Mouse (Mus musculus) thymus, postnatal 0 days (tissue): Measurements from ENCODE around the gene Atp1a2. TPM values are rescaled to one million over a fixed set of nuclear protein-coding genes. Genes with fewer than 3 reads are reported as not detected.

ENCODE experiments used
- DNase-seq: peaks from one replicate; pipeline ENCODE4 v3.0.0-alpha.2; 2015; ENCODE audit warnings: low spot score
- polyA plus RNA-seq: library from polyadenylated mRNA; unstranded; fragments of >200 nt; fragmentation: Nextera tagmentation; extraction: Ambion mirVana; gene quantifications from 2 replicates; pipeline ENCODE4 v1.2.1, GENCODE M21; 2015

Atp1a2 gene
- polyA plus RNA-seq = 0.71 and 0.82 TPM in 2 replicates

DNA sequence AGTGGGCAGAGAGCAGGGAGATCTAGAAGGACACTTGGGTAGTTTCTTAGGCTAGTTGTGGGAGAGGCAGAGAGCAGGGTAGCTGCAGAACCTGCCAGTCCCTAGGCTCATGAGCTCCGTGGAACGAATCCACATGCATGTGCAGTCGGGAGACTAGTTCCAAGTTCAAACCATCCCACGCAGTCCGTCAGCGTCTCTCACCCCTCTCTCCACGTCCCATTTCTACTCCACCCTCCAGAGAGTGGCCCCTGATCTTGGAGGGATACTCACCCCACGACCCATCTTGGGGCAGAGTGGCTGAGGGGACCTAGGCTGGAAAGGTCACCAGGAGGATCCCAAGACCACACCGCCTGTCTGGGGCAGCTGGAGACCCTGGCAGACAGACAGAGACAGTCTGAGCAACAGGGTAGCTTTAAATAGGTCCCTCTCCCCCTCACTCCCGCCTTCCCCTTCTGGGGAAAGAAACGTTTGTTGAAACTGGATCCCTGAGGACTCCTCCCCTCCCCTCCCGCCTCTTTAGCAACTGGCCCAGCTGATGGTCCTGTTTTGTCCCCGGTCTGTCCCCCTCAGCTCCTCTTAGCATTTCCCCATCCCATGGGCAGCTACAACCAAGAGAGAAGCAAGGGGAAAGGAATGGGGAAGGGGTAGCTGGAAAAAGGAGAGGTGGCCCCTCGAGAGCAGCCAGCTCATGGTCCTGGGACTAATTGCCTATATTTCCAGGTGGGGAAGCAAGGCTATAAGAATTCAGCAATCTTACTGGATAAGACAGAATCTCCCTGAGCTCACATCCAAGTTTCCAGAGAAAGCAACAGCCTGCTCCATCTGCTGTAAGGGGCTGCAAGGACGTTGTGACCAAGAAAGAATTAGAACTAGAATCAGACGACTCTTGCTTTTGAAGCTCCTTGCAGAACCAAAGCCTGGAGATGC lies at the start of gene Atp1a2:
Gene Atp1a2 (minus strand): TSS at position 454 of the 927 bp plus-strand sequence.
- DNase-seq = no peak

DNA sequence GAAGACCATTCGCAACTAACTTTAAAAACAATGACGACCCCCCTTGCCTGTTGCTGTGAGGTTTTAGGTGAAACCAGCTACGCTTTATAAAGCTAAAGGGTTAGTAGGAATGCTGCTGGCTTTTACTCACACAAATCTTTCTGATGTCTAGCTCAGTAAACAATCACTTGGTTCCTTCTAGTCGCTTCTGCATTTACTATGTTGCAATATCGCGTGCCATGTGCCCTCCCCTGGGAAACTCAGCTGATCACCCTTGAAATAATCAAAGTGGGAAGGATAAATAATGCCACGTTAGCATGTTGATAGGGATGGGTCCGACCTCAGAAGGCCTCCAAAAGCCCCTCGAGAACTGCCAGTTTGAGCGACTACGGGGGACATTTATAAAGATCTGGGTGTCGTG lies 49.5 kb upstream of the Atp1a2 start:
- DNase-seq = no peak

DNA sequence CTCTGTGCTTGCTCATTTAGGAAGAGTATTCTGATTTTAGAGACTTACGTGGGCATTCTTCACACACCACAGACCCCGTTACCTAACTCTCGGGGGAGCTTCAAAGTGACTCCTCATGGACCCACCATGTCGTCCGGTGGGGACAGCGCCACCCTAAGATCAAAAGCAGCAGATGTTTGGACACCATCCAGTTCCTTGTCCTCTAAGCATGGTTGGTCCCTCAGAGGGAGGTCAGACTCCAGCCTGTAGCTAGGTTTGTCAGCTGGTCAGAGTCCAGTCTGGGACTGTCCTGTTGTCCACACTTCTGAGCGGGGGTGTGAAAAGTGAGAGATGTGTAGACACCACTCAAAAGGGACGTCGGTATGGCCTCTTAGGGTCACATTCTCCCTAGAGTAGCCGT lies 48.8 kb upstream of the Atp1a2 start:
- no peak for DNase-seq

DNA sequence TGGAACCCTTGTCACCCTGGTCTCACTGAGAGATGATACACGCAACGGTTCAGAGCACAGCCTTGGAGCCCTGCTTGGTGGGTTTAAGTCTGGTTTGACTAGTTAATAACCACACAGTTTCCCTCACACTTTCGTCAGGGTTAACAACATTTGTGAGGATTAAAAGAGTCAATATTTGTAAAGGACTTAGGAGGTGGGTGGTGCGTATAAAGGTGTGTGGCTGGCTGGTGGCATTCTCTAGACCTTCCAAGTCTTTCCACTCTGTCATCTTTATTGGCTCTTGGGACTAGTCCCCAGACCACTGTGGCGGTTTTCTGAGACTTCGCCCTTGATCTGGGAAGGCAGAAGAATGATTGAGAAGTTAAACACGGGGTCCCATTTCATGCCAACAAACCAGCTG lies 47.0 kb upstream of the Atp1a2 start:
- no peak for DNase-seq

DNA sequence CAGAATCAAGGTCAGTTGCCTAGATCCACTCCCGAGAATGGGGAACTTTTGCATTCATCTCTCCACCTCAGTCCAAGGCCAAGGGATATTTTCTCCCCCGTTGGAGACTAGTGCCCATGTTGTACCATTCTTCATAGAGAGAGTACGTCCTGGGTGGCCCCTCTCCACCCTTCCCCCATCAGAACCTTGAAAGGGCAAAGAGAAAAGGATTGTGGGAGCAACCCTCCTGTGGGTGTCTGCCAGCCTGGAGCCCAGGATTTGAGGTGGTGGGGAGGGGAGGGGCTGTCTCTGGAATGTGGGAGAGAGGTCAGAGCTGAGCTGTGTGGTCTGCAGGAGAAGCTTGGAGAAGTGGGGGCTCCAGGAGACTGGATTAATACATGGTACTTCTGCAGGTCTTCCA lies 46.0 kb upstream of the Atp1a2 start:
- DNase-seq = no peak

DNA sequence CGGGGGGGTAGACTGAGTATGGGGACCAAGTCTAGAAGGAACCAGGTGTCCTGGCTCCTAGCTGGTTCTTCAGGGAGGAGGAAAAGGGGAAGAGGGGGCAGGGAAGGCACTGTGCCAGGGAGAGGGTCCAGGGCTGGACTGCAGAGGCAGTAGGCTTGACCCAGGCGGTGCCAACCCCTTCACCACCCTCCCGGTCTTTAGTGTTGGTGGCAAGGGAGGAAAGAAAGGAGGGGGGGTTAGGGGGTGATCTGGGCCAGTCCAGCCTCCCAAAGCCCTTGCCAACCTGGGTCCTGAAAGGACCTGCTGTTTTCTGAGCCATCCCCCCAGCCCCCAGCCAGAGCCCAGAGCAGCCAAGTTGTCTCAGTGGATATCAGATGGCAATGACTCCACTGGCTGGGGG lies 44.9 kb upstream of the Atp1a2 start:
- DNase-seq = no peak

DNA sequence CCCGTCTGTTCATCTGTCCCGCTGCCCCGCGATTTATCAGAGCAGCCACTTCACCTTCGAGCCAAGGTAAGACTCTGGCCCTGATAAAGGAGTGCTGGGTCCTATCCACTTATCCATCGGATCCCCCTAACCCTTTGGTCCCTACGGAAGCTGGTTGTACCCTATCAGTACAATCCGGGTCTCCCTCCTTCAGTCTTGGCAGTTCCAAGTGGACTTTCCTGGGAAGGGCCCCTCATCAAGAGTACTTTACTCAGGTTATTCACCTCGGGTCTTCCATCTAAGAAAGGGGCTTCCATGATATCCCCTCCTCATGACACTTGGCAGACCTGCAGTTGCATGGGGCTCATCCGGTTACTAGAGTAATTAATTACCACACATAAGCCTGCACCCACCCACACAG lies 43.5 kb upstream of the Atp1a2 start:
- DNase-seq = no peak

DNA sequence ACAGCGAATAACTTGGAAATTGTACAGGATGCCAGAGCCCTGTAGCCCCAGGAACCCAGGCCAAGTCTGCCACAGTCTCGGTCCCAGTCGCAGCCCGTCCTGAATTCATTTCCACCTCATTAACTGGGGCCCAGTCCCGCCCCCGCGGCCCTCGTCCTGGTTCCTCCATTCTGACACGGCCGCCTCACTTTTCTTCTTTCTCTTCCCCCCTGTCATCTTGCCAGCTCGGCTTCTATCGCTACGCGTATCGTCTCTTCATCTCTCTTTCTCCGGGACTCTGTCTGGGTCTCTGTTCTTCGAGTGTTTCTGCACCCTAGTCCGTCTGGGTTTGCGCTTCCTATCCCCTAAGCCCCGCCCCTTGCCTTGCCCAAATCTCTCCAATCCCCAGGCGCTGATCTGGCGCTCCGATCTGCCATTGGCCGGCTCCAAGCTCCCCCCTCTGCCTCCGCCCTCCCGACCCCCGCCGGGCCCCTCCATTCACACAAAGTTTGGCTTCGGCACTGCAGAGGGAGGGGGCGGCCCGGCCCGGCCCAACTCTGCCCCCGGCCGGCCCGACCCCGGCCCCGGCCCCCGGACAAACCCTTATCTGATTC lies 43.0 kb upstream of the Atp1a2 start, which contains the start of gene Kcnj10:
Gene Kcnj10 (plus strand): TSS at position 482 of the 593 bp plus-strand sequence.
- peak; percentile 81 for DNase-seq

DNA sequence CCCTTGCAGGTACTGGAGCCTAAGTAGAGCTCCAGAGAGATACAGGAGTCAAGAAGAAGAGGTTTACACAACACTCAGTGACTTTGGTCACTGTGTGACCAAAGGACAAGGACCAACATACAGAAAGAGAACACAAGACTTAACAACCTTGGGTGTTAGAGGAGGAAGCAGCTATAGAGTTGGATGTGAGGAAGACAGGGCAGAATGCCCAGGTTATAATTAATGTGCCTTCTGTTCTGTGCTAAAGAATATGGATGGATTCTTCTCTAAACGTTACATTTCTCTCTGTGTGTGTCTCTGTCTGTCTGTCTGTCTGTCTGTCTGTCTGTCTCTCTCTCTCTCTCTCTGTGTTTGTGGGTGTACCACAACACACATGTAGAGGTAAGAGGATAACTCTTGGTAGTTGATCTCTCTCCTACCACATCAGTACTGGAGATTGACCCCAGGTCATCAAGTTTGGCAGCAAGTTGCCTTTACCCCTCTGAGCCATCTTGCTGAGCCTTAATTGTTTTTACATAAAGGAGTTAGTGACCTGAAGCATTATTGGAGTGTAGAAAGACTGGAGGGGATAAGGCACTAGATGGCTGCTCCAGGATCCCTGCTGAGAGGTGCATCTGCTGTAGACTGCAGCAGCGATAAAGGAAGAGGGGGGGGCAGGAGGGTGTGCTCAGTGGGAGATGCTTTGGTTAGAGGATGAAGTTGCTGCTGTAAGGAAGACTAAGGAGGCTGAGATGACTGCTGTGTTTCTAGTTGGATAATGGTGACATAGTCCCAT lies 39.7 kb upstream of the Atp1a2 start:
- DNase-seq = no peak

DNA sequence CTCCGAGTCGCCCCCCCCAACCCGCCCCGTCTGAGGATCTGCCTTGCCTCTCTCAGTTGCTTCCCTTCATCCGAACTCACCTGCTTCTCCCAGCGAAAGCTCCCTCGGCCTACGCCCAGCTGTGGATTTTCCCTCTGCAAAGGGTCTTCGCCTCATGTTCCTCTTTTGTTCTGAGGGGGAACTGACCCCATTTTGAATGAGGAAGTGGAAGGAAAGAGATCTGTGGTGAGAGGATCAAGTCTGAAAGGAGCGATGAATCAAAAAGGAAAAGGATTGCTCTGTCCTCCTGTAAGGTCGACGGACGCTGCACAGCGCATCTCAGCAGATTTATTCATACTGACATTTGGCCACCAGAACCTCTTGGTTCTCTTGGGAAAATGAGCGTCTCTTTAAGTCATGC lies 37.9 kb upstream of the Atp1a2 start:
- no peak for DNase-seq

DNA sequence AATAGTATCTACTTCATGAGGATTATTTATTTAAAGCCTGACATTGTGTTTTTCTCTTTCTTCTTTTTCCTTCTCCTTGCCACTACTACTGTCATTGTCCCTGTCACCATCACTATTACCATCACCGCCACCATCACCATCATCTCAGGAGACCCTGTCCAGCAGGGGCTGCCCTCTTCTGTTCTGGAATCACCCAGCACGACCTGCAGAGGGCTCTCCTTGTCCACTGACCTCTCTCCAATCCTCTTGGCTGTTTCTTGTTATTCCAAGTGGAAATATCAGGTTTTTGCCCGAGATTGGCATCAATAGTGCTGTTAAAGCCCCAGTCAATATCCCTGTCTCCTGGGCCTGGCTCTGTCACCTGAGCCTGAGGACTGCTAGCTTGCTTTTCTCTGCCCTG lies 35.6 kb upstream of the Atp1a2 start:
- no peak for DNase-seq

DNA sequence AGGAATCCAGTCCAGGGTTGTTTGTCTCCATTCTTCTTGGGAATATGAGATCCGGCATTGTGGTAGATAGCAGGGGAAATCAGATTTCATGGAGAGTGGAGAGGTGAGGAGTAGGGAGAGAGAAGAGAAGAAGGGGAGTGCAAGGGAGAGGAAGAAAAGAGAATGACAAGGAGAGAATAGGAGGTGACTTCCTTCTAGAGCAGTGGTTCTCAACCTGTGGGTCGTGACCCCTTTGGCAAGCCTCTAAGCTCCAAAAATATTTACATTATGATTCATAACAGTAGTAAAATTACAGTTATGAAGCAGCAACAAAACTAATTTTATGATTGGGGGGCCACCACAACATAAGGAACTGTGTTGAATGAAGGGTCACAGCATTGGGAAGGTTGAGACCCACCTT lies 35.1 kb upstream of the Atp1a2 start:
- DNase-seq = no peak

DNA sequence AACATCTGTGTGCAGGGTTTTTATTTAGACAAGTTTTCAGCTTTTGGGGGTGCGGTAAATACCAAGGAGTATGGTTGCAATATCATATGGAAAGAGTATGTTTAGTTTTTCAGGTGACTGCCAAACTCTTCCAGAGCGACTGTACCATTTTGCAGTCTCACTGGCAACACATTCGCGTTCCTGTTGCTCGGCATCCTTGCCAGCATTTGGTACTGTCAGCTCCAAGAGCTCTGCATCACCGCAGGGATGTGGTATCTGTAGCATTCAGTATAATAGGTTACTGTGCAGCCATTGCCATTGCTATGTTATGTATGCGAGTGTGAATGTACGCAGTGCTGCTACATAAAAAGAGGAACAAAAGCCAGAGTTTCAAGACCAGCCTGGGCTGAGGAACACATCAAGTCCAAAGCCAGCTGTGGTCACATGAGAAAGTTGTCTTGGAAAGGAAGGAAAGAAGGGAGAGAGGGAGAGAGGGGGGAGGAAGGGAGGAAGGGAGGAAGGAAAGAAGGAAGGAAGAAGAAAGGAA lies 33.6 kb upstream of the Atp1a2 start:
- no peak for DNase-seq

DNA sequence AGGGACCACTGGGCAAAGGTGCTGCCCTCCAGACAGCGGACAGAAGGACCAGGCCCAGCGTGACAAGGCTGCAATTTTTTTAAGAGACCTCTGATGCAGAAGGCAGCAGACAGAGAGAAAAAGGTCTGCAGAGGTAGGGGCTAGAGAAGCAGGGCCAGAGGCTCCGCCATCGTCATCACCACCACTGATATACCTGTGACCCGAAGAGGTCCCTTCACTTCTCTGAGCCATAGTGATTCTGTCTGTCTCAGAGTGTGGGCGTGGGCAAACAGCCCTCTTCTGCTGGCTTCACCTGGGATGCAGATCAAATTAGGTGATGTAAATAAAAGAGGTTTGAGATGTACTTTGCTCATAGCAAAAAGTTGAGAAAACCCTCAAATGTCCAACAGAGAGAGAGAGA lies 31.8 kb upstream of the Atp1a2 start:
- DNase-seq = no peak

DNA sequence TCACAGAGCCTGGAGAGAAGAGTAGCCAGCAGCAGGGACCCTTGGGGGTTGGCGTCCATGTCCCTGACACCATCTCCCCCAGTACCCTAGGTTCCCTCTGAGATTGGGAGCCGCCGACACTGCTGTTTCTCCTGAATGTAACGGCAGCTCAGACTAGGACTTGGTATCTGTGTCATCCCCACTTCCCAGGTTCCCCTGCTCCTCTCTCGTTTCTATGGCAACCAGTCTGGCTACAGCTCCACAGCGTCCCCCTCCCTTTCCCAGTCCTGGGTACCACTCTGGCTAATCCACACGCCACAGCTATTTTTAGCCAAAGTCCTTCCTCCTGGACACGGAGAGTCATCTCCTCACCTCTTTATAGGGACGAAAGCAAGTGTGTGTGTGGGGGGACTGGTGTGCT lies 31.3 kb upstream of the Atp1a2 start, which contains the start of gene Kcnj9:
Gene Kcnj9 (minus strand): TSS at position 188 of the 400 bp plus-strand sequence.
- DNase-seq = no peak

DNA sequence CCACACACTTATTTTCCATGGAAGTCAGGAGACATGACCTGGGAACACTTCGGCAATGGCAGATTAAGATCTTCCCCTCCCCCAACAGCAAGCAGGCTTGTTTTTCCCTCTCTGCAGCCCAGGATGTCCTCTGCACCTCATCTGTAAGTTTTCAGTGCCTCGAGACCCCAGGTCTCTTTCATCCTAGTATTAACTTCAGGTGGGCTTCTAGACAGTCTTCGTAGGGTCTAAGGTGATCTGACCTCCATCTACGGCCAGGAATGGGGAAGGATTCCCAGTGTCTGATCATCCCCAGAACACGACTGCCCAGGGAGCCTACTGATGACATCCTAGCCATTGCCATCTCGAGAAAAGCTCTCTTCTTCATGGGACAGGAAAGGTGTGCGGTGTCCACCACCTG lies 30.6 kb upstream of the Atp1a2 start:
- no peak for DNase-seq

DNA sequence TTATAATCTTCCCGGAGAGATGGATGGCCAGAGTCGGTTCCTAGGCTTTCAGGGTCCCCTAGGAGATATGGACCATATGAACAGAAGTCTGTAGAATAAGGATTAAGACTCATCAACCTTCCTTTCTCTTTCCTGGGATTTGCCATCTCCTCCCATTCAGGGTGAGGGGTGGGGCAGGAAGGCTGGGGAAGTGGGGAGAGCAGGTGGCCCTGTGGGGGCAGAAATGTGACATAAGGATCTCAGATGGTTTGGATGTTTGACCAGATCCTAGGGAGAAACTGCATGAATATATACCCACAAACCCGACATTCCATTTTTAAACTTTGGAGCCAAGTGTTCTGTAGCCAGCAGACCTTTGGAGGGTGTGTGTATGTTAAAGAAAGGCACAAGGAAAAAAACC lies 30.2 kb upstream of the Atp1a2 start:
- DNase-seq = no peak

DNA sequence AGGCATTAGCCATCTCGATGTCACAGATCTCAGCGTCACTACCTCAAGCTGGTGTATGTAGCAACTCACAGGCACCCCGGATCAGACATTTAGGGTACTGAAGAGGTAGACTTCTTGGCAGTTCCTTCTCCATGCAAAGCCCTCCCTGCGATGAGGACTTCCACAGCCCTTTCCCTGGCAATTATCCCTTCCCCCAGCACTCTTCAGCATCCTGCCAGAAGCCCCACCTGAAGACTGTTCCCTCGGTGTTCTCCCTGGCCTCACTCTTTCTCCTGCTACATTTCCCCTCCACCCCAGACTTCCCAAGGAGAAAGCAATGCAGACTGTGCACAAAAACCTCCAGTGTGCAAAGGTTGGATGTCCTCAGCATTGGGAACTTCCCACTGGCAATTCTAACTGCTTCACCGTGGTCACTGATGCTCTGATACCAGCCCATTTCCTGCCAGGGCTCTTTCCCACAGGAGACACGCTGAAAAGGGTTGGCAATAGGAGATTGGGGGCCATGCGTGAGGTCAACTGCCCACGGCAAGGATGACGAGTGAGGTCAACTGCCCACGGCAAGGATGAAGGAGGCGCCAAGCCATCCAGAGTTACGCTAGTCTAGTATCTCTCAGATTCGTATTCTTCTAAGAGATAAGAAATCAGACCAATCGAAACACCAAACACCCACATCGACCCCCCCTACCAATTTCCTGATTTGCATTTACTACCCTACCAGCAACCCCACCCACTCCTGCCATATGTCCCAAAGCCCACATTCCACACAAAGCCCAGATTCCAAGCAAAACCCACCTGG lies 29.5 kb upstream of the Atp1a2 start:
- no peak for DNase-seq

DNA sequence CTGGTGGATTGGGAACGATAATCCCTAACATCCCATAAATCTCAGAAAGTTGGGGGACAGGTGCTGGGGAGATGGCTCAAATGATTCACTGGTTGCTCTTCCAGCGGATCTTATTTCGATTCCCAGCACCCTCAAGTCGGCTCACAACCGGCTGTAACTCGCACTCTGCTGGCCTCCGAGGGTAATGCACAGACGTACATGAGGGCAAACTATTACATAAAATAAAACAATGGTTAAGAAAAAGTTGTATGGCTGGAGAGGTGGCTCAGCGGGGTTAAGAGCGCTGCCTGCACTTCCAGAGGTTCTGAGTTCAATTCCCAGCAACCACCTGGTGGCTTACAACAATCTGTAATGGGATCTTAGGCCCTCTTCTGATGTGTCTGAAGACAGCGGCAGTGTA lies 28.8 kb upstream of the Atp1a2 start:
- DNase-seq = no peak

DNA sequence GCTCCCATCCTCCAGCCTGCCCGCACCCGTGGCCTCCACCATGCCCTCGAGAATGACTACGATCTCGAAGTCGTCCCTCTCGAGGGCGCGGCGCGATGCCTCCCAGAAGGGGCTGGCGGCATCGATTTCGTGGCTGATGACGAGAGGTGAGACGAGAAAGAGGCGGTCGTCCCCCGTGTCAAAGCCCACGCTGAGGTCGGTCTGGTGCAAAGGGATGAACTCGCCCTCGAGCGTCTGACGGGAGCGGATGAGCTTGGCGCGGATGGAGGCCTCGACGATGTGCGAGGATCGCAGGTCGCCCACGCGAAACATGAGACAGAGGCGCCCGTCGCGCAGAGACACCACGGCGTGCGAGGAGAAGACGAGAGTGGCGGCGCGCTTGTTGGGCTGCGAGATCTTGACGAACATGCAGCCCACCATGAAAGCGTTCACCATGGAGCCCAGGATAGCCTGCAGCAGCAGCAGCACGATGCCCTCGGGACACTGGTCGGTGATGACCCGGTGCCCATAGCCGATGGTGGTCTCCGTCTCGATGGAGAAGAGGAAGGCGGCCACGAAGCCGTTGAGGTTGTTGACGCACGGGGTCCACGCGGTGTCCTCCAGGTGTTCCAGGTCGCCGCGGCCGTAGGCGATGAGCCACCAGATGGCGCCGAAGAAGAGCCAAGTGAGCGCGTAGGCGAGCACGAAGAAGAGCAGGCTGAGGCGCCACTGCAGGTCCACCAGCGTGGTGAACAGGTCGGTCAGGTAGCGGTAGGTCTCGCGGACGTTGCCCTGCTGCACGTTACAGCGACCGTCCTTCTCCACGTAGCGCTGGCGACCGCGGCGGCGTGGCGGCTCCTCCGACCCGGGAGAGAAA lies 28.0 kb upstream of the Atp1a2 start:
- DNase-seq = peak; percentile 72
